Mouse (Mus musculus) kidney, embryonic 15.5 days (tissue): Measurements from ENCODE around the gene Dach1. TPM values are rescaled to one million over a fixed set of nuclear protein-coding genes. Genes with fewer than 3 reads are reported as not detected.

Source experiments
- ATAC-seq: fragments of 200-750 bp; cut with Nextera tagmentation; replicated peaks from 2 replicates; pipeline ENCODE4 v1.8.0; 2017; ENCODE audit warnings: moderate TSS enrichment; ENCODE audit not compliant: low FRiP score
- H3K27ac ChIP-seq: fragments of 300-500 bp; sonication (generic); 2 replicates; pipeline ENCODE4 v1.5.1; 2015; ENCODE audit warnings: mild to moderate bottlenecking, inconsistent platforms
- H3K27me3 ChIP-seq: fragments of 300-500 bp; sonication (generic); 2 replicates; pipeline ENCODE4 v1.6.1; 2015; ENCODE audit warnings: inconsistent platforms
- H3K36me3 ChIP-seq: fragments of 300-500 bp; sonication (generic); 2 replicates; pipeline ENCODE4 v1.6.1; 2015; ENCODE audit warnings: inconsistent platforms
- H3K4me1 ChIP-seq: fragments of 300-500 bp; sonication (generic); 2 replicates; pipeline ENCODE4 v1.6.1; 2015; ENCODE audit warnings: inconsistent platforms
- H3K4me2 ChIP-seq: fragments of 300-500 bp; sonication (generic); 2 replicates; pipeline ENCODE4 v1.6.1; 2015; ENCODE audit warnings: moderate library complexity, mild to moderate bottlenecking, inconsistent platforms
- H3K4me3 ChIP-seq: fragments of 300-500 bp; sonication (generic); replicated peaks from 2 replicates; pipeline ENCODE4 v1.5.1; 2015; ENCODE audit warnings: mild to moderate bottlenecking, inconsistent platforms
- H3K9ac ChIP-seq: fragments of 300-500 bp; sonication (generic); 2 replicates; pipeline ENCODE4 v1.6.1; 2015; ENCODE audit warnings: mild to moderate bottlenecking, inconsistent platforms
- H3K9me3 ChIP-seq: fragments of 300-500 bp; sonication (generic); replicated peaks from 2 replicates; pipeline ENCODE4 v1.6.1; 2016; ENCODE audit warnings: inconsistent platforms
- WGBS: fragments of 180-500 bp; shearing (Covaris S2); methylation state at CpG from one replicate; pipeline ENCODE4 v1.1.7; 2015; ENCODE audit warnings: mixed read lengths; 5-methylcytosine and 5-hydroxymethylcytosine counted together
- polyA plus RNA-seq: library from polyadenylated mRNA; unstranded; fragments of >200 nt; fragmentation: Nextera tagmentation; extraction: Ambion mirVana; gene quantifications from 2 replicates; pipeline ENCODE4 v1.2.1, GENCODE M21; 2015

The Dach1 gene
- polyA plus RNA-seq: 18.9 and 22.0 TPM in 2 replicates

GRCm38 (mm10) chr14:98169421-98170076, at the start of gene Dach1:
TSS of gene Dach1 (minus strand) at chr14:98169765.
- peak within 1 kb of the TSS; percentile 90 for H3K9ac ChIP-seq
- under 1% methylated on average over 32 of the region's 32 CpGs for WGBS
- peak within 1 kb of the TSS; percentile 93 for H3K27ac ChIP-seq
- peak within 1 kb of the TSS; percentile 68 for H3K4me2 ChIP-seq
- H3K36me3 ChIP-seq: no peaks in the 10 kb centered on the region
- ATAC-seq: peak; percentile 88
- no peaks in the 10 kb centered on the region for H3K9me3 ChIP-seq
- H3K4me3 ChIP-seq: peak within 1 kb of the TSS; percentile 73
- peaks cover 18% of the 10 kb centered on the region for H3K4me1 ChIP-seq
- peaks cover 3% of the 10 kb centered on the region; the same call in 1 of the 2 replicates for H3K27me3 ChIP-seq

GRCm38 (mm10) chr14:98200089-98200488, 30.5 kb upstream of the Dach1 start:
- no peaks in the 10 kb centered on the region for H3K9me3 ChIP-seq
- no peak overlapping the region for H3K9ac ChIP-seq
- H3K4me2 ChIP-seq: no peak overlapping the region
- no peaks in the 10 kb centered on the region for H3K27me3 ChIP-seq
- no peak overlapping the region for H3K27ac ChIP-seq
- no peaks in the 10 kb centered on the region for H3K4me1 ChIP-seq
- 85% methylated on average over 3 of the region's 3 CpGs for WGBS
- no peaks in the 10 kb centered on the region for H3K36me3 ChIP-seq
- no peak for ATAC-seq
- no peak overlapping the region for H3K4me3 ChIP-seq

- H3K27me3 ChIP-seq: no peaks in the 10 kb centered on the region
- no peak overlapping the region for H3K27ac ChIP-seq
- WGBS: 7% methylated on average over 1 of the region's 1 CpGs
- no peak overlapping the region for H3K9ac ChIP-seq
- ATAC-seq: no peak
- no peaks in the 10 kb centered on the region for H3K9me3 ChIP-seq
- H3K4me1 ChIP-seq: peaks cover 12% of the 10 kb centered on the region; the same call in 1 of the 2 replicates
- no peak overlapping the region for H3K4me3 ChIP-seq
- H3K36me3 ChIP-seq: no peaks in the 10 kb centered on the region
- no peak overlapping the region for H3K4me2 ChIP-seq
These were observed 12.0 kb upstream of the Dach1 start for GRCm38 (mm10) chr14:98181545-98181944.

GRCm38 (mm10) chr14:98173831-98174230, 4.3 kb upstream of the Dach1 start:
- Histone ChIP-seq H3K9ac (no peak overlapping the region), H3K36me3 (no peaks in the 10 kb centered on the region), H3K27me3 (peaks cover 3% of the 10 kb centered on the region; the same call in 1 of the 2 replicates), H3K27ac (no peak overlapping the region), H3K4me3 (no peak overlapping the region), H3K9me3 (no peaks in the 10 kb centered on the region), H3K4me2 (no peak overlapping the region), H3K4me1 (peaks cover 21% of the 10 kb centered on the region)
- 66% methylated on average over 2 of the region's 2 CpGs for WGBS
- no peak for ATAC-seq

GRCm38 (mm10) chr14:98172394-98172905, 2.9 kb upstream of the Dach1 start:
- no peak overlapping the region for H3K27ac ChIP-seq
- no peak overlapping the region for H3K9ac ChIP-seq
- H3K4me1 ChIP-seq: peaks cover 21% of the 10 kb centered on the region
- H3K9me3 ChIP-seq: no peaks in the 10 kb centered on the region
- H3K36me3 ChIP-seq: no peaks in the 10 kb centered on the region
- H3K4me2 ChIP-seq: peak overlapping the region; percentile 44
- no peak overlapping the region for H3K4me3 ChIP-seq
- WGBS: 13% methylated on average over 5 of the region's 5 CpGs
- ATAC-seq: no peak
- H3K27me3 ChIP-seq: peaks cover 3% of the 10 kb centered on the region; the same call in 1 of the 2 replicates

- peak overlapping the region; percentile 44 for H3K4me2 ChIP-seq
- H3K4me3 ChIP-seq: no peak overlapping the region
- H3K36me3 ChIP-seq: no peaks in the 10 kb centered on the region
- 19% methylated on average over 5 of the region's 5 CpGs for WGBS
- peaks cover 3% of the 10 kb centered on the region; the same call in 1 of the 2 replicates for H3K27me3 ChIP-seq
- H3K4me1 ChIP-seq: peaks cover 20% of the 10 kb centered on the region
- H3K27ac ChIP-seq: no peak overlapping the region
- no peaks in the 10 kb centered on the region for H3K9me3 ChIP-seq
- no peak overlapping the region for H3K9ac ChIP-seq
- ATAC-seq: no peak
These were observed 2.3 kb upstream of the Dach1 start for GRCm38 (mm10) chr14:98171861-98172260.

GRCm38 (mm10) chr14:98168908-98169401, 610 bp downstream of the Dach1 start:
- peak overlapping the region; percentile 68 for H3K4me2 ChIP-seq
- no peaks in the 10 kb centered on the region for H3K36me3 ChIP-seq
- H3K4me1 ChIP-seq: peaks cover 16% of the 10 kb centered on the region
- H3K4me3 ChIP-seq: peak overlapping the region; percentile 73
- no peaks in the 10 kb centered on the region for H3K9me3 ChIP-seq
- peaks cover 3% of the 10 kb centered on the region; the same call in 1 of the 2 replicates for H3K27me3 ChIP-seq
- peak overlapping the region; percentile 93 for H3K27ac ChIP-seq
- peak overlapping the region; percentile 90 for H3K9ac ChIP-seq
- WGBS: under 1% methylated on average over 45 of the region's 45 CpGs
- peak; percentile 5 for ATAC-seq

GRCm38 (mm10) chr14:98168039-98168907, 1.3 kb downstream of the Dach1 start:
- under 1% methylated on average over 48 of the region's 48 CpGs for WGBS
- Histone ChIP-seq H3K27me3 (peaks cover 3% of the 10 kb centered on the region; the same call in 1 of the 2 replicates), H3K4me1 (peaks cover 16% of the 10 kb centered on the region), H3K9me3 (no peaks in the 10 kb centered on the region), H3K36me3 (no peaks in the 10 kb centered on the region), H3K9ac (peak overlapping the region; percentile 90), H3K4me3 (peak overlapping the region; percentile 73), H3K4me2 (peak overlapping the region; percentile 68), H3K27ac (peak overlapping the region; percentile 93)
- ATAC-seq: peak; percentile 55

GRCm38 (mm10) chr14:98167186-98168038, 2.2 kb downstream of the Dach1 start:
- Histone ChIP-seq H3K9me3 (no peaks in the 10 kb centered on the region), H3K36me3 (no peaks in the 10 kb centered on the region), H3K27ac (peak overlapping the region; percentile 93), H3K4me2 (peak overlapping the region; percentile 68), H3K4me3 (peak overlapping the region; percentile 73), H3K4me1 (peaks cover 12% of the 10 kb centered on the region), H3K27me3 (peaks cover 3% of the 10 kb centered on the region; the same call in 1 of the 2 replicates), H3K9ac (peak overlapping the region; percentile 90)
- ATAC-seq: peak; percentile 64
- WGBS: 1% methylated on average over 33 of the region's 33 CpGs

- WGBS: 41% methylated on average over 10 of the region's 10 CpGs
- Histone ChIP-seq H3K4me3 (peak overlapping the region; percentile 73), H3K9ac (peak overlapping the region; percentile 90), H3K4me1 (peaks cover 6% of the 10 kb centered on the region; the same call in 1 of the 2 replicates), H3K36me3 (no peaks in the 10 kb centered on the region), H3K27ac (peak overlapping the region; percentile 93), H3K27me3 (no peaks in the 10 kb centered on the region), H3K9me3 (no peaks in the 10 kb centered on the region), H3K4me2 (peak overlapping the region; percentile 68)
- no peak for ATAC-seq
These were observed 3.1 kb downstream of the Dach1 start for GRCm38 (mm10) chr14:98166318-98166976.

GRCm38 (mm10) chr14:98156753-98157152, 12.8 kb downstream of the Dach1 start:
- Histone ChIP-seq H3K27me3 (no peaks in the 10 kb centered on the region), H3K4me2 (no peak overlapping the region), H3K4me3 (no peak overlapping the region), H3K27ac (no peak overlapping the region), H3K36me3 (peaks cover 9% of the 10 kb centered on the region; the same call in 1 of the 2 replicates), H3K9me3 (no peaks in the 10 kb centered on the region), H3K9ac (no peak overlapping the region), H3K4me1 (no peaks in the 10 kb centered on the region)
- no peak for ATAC-seq
- 79% methylated on average over 7 of the region's 7 CpGs for WGBS
